Mouse (Mus musculus) adrenal gland, postnatal 4 days (tissue): ENCODE data around the gene Lipi. TPM values are rescaled to one million over a fixed set of nuclear protein-coding genes. Genes with fewer than 3 reads are reported as not detected.

Experiments
- DNase-seq, 2 experiments: peaks; one replicate each; pipeline ENCODE4 v3.0.0; 2021 to 2022; ENCODE audit warnings: low spot score in 2 of 2, mixed read lengths in 2 of 2
- long read RNA-seq, 2 experiments: library from polyadenylated mRNA; stranded (forward); transcript quantifications; one replicate each; pipeline ENCODE4 v2.0.0; 2021
- total RNA-seq, 2 experiments: library from RNA; stranded (reverse); gene quantifications; 2 replicates each; pipeline ENCODE4 v1.2.3; 2021

Gene Lipi
- total RNA-seq: not detected
- long read RNA-seq, experiment 1: 0 reads
- long read RNA-seq, experiment 2: 0 reads

DNA sequence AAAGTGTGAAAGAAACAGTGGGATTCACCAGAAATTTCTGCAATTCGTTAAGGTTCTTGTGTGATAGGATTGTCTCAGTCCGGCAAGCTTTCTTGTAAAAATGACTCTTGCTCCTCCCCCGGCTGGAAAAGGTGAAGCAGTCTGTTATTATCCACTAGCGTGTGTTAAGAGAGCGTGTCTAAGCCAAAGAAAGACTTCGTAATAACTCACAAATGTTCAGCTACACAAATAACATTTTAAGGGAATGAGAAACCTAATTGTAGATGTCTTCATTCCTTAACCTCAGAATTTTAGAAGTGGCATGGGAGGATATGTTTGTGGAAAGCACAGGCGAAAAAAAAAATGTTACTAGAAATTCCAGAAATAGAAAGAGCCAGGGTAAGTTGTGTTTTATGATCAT lies at the start of gene Lipi:
Lipi (minus strand) TSS at position 101 of the 400 bp plus-strand sequence.
- DNase-seq: no peak

DNA sequence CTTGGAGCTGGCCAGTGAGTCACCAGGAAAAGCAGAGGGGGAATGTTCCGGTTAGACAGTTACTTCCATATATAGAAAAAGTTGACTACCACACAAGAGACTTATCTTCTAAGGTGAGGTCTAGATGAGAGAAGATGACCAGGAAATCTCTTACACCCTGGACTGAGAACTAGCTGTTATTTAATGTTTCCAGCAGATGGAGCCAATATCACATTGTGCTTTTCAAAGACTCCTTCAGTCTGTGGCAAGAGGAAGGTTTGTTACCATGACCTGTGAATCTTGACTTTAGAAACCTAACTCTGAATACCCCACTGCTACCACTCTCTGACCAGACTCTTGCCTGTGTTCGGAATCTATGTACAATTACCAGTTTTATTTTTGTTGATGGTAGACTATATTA lies 42.0 kb upstream of the Lipi start:
- no peak for DNase-seq

GRCm38 (mm10) chr16:75617651-75618349 lies 31.9 kb upstream of the Lipi start:
- DNase-seq: no peak

DNA sequence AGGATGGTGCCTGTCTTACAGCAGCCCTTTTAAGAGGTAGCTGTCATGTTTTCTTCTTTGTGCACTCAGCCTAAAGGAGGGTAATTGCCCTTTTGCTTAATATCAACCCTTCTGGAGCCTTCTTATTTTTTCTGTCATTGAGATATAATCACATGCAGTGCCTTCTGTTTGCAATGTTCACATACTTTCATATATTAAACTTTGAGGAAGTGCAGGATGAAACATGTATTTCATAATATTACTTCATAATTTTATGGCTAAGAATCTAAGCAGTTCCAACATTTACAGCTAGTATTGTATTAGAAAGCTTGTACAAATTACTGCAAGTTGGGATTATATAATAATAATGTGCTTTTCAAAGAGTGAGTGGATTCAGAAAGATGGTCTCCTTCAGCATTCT lies 26.7 kb upstream of the Lipi start:
- DNase-seq: no peak

DNA sequence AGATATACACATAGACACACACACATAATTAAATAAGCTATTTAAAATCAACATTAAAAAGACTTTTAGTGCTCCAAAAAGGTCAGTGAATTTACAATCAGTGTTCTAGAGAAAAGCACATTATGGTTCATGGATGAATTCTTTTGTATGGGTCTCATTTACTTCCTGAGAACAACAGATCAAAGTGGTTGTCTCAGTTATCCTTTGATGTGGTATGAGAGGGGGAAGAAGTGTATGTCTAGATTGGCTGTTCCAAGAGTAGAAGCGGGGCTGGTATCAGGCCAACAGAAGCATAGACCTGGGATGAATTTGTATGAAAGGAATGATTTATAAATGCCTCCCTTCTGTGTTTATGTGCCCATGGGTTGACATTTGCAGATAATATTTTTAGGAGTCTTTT lies 20.6 kb upstream of the Lipi start:
- no peak for DNase-seq

DNA sequence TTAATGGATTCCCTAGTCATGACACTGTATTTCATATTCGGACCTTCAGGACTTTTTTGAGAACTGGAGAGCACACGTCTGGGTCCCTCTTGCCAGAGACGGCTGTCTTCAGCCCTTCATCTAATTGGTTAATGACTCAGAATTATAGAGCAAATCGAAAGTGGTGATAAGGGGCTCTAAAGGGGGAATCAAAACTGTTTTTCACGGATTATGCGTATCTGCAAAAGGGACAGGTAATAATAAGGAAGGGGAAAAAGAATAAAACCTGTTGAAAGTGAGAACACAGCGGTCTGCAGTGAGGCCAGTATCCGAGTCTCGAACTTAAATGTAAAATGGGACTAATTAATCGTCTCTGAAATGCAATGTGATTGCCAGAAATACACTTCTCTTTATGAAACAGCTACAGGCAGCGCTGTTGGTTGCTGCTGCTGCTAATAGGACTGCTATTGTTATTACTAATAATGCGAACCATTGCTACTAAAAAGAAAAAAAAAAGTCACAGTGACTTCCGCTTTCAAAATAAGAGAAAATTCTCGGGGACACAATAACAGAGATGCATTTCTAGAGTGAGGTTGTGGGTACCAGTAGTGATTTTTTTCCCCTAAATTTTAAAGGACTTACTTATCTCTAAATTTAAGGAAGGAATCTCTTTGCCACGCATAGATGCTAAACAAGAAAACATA lies 7.8 kb upstream of the Lipi start:
- no peak for DNase-seq

DNA sequence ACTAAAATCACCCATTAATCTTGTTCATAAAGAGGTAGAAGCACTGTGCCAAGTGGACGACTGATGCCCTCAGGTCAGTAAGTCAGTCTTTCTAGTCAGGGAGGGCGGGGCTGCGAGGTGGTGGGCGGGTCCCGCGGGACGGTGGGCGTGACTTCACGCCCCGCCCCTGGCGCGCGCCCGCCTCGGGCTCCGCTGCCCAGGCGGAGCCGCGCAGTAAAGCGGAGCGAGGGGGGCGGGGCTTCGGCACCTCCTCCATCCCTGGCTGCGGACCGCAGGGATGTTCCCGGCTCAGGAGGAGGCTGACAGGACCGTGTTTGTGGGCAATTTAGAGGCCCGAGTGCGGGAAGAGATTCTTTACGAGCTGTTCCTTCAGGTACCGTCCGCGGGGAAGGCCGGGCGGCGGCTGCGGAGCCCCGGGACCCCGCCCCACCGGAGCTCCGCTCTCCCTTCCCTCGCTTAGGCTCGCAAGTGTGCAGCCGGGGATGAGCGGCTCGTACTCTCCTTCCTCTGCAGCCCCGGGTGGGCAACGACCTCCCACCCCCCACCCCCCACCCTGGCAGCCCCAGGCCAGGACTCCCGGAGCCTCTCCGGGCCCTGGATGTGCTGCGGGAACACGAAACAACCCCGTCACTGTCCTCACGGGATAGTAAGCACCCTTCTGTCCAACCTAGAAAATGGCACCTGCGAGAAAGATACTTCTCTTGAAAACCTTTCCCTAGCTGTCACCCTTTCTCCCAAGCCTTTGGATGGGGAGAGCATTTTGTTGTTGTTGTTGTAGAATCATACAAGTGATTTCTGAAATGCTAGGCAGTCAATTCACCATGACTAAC lies 7.0 kb upstream of the Lipi start, which contains the start of gene Rbm11:
Rbm11 (plus strand) TSS at position 174 of the 830 bp plus-strand sequence.
- peak; percentile 53 to 63 for DNase-seq

DNA sequence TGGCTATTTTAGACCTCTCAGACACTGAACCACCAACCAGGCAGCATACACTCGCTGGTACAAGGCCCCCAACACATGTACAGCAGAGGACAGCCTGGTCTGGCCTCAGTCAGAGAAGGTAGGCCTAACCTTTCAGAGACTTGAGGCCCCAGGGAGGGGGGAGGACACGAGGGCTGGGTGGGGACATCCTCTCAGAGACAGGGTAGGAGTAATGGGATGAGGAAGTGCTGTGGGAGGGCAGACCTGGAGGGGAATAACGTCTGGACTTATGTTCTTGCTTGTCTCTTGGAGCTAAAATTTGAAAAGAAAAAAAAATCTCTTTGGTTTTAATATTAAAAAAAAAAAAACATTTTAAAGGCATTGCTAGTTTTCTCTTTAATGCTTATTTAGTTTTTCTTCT lies 605 bp upstream of the Lipi start:
- no peak for DNase-seq

- DNase-seq: no peak
Observed at GRCm38 (mm10) chr16:75582279-75582678, 3.6 kb downstream of the Lipi start.

DNA sequence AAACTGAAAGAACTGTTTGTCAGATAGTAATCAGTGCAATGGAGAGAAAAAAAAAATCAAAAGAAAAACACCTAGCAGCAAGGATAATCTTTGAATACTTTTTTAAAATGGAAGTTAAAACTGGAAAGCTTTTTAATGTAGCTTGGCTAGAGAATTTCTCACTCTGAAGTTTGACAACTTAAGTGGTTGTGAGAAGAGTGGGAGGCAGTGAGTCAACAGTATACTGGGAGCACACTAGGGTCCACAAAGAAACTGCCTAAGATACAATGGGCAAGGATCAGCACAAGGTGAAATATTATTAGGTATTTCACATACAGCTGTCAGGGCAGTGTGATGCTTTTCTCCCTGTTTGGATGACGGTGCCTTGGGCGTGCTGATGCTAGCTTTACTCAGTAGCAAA lies 23.0 kb downstream of the Lipi start:
- no peak for DNase-seq

DNA sequence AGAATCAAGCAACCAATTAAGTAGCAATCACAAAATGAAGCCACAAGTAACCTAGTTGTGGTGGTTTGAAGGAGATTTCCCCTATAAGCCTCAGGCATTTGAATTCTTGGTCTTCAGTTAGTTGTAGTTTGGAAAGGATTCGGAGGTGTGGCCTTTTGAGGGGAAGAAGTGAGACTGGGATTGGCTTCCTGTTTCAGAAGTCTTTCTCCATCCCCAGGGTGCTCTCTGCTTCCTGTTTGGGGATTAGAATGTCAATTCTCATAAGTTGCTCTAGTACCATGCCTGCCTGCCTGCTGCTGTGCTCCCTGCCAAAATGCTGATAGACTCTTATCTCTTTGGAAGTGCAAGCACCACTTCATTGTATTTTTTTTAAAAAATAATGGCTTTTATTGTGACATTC lies 40.6 kb downstream of the Lipi start:
- DNase-seq: no peak

DNA sequence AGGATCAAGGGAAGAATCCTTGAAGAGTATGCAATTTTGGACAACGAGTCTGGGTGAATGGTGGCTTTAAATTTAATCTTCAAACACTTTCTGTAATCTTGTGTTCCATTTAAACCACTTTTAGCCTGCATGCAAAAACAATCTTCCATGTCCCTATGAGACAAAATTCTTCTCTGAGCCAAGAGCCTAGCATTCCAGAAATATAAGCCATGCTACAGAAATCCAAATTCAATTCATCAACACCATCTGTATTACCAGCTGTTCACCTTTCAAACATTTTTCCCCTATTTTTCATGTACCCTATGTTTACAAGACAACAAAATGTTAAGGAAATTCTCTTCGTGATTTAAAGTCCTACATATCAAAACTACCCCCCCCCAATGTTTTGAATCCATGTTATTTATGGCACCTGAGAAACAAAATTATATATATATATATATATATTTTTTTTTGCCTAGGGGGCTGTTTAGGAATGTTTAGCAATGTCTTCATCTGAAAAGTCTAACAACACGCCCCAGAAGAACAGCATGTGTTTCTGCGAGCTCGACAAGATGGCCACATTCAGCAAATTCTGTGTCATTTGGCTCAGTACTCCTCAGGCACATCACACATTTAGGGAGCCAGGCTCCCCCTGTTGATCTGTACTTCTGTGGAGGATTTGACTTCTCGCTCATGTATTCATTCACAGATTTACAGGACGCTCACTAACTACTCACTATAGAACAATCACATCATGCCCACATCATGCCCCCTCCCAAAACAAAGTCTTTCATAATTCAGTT lies 47.9 kb downstream of the Lipi start:
- no peak for DNase-seq

- no peak for DNase-seq
Observed at GRCm38 (mm10) chr16:75531705-75532104, 54.2 kb downstream of the Lipi start.

- DNase-seq: no peak
Observed at GRCm38 (mm10) chr16:75496568-75496967, 89.3 kb downstream of the Lipi start.

Other genes starting within 250 kb of the Lipi start
- 1 to 10 TPM; 2.2 to 2.6 TPM for gene Rbm11, start 6.8 kb upstream of the Lipi start, total RNA-seq
- 10 to 100 TPM; 43.4 to 44.4 TPM for gene Hspa13, start 181.0 kb upstream of the Lipi start, total RNA-seq